Comparison of ENCODE assay signal across 17 mouse cellular contexts in the genomic region with DNA sequence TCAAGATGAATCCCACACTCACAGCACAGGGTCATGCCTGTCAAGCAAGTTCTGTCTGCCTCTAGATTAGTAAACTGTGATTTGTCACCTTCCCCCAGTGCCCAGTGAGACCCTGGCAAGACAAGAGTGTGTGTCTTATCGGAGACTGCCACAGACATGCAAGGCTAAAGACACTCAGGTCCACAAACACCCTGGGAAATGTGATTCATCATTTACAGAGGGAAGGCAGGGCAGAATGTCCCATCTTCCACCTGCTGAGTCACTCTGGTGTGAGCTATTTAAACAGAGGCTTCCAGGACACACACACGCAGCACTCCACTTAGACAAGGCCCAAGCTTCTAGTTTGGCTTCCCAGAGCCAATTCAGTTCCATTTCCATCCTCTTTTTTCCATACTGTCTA. TPM values are rescaled to one million over a fixed set of nuclear protein-coding genes. Genes with fewer than 3 reads are reported as not detected.
DNase-seq lines count a peak whose midpoint lies in the region; ATAC-seq and TF ChIP-seq lines count a peak whose summit lies in the region.
"Had no signal": no experiment of that assay in that cellular context is flagged by ENCODE, and none has a peak within 500 bp of the region (broad histone marks: within the 10 kb centered on the region; RNA-seq: fewer than 3 reads in every experiment).

No protein-coding gene starts in this region.

- peaks cover 42% of the 10 kb centered on the region for H3K4me1 ChIP-seq in megakaryocyte, embryonic 14.5 days
- H3K4me1 ChIP-seq in bone marrow macrophage, adult 2 months (ENCODE audit: control insufficient read depth, insufficient read depth, low read length) = peaks cover 53% of the 10 kb centered on the region
- H3K4me1 ChIP-seq in embryonic facial prominence, embryonic 10.5 days = peaks cover 9% of the 10 kb centered on the region
- H3K4me1 ChIP-seq: midbrain, embryonic 12.5 days had no signal

- H3K9me3 ChIP-seq in megakaryocyte, embryonic 14.5 days = no peaks in the 10 kb centered on the region
- H3K9me3 ChIP-seq in embryonic facial prominence, embryonic 10.5 days = no peaks in the 10 kb centered on the region
- H3K9me3 ChIP-seq: embryonic facial prominence, embryonic 13.5 days; intestine, embryonic 15.5 days; lung, embryonic 15.5 days; midbrain, embryonic 12.5 days had no signal

- no peaks in the 10 kb centered on the region for H3K36me3 ChIP-seq in megakaryocyte, embryonic 14.5 days (replicated peaks; ENCODE audit: low read length)
- no peaks in the 10 kb centered on the region for H3K36me3 ChIP-seq in embryonic facial prominence, embryonic 10.5 days (replicated peaks)
- H3K36me3 ChIP-seq: embryonic facial prominence, embryonic 13.5 days; intestine, embryonic 15.5 days; lung, embryonic 15.5 days; midbrain, embryonic 12.5 days had no signal

- peak overlapping the region; percentile 80 for H3K27ac ChIP-seq in gastrocnemius, adult 2 months
- 0 out of 2 replicates have a peak overlapping the region, but pooled peaks have one; percentile 26 for H3K27ac ChIP-seq in bone marrow macrophage, adult 2 months (ENCODE audit: insufficient read depth, low read depth, low read length)
- H3K27ac ChIP-seq in embryonic facial prominence, embryonic 10.5 days (replicated peaks) = no peak overlapping the region
- H3K27ac ChIP-seq: embryonic facial prominence, embryonic 13.5 days; intestine, embryonic 15.5 days; kidney, postnatal 0 days; lung, embryonic 15.5 days; midbrain, embryonic 12.5 days had no signal

- H3K4me3 ChIP-seq in gastrocnemius, adult 2 months = no peak overlapping the region
- peak overlapping the region; percentile 1 for H3K4me3 ChIP-seq in megakaryocyte, embryonic 14.5 days (replicated peaks)
- no peak overlapping the region for H3K4me3 ChIP-seq in bone marrow macrophage, adult 2 months (ENCODE audit: insufficient read depth, low read length)
- no peak overlapping the region for H3K4me3 ChIP-seq in embryonic facial prominence, embryonic 10.5 days
- H3K4me3 ChIP-seq: embryonic facial prominence, embryonic 13.5 days; intestine, embryonic 15.5 days; lung, embryonic 15.5 days; midbrain, embryonic 12.5 days had no signal

- no peak for TF ChIP-seq CTCF in gastrocnemius, adult 2 months (IDR thresholded peaks at IDR 0.05)
- TF ChIP-seq CTCF in bone marrow macrophage, adult 2 months (IDR thresholded peaks at IDR 0.05; ENCODE audit: low read depth, low read length) = no peak

- no peak for ATAC-seq in megakaryocyte, adult 5-6 weeks (ENCODE audit: poor library complexity, severe bottlenecking)
- ATAC-seq: activated CD4-positive, CD25-positive, alpha-beta regulatory T cell, adult 4 months; intestine, embryonic 15.5 days had no signal

- intact Hi-C loops in gastrocnemius, adult 2 months (cut with DNase I) = no loop called here
- intact Hi-C loops in gastrocnemius, postnatal 14 days (cut with DNase I; ENCODE audit: low total_unique reads) = no loop called here

- peak; percentile 26 for DNase-seq in gastrocnemius, adult 2 months
- no peak for DNase-seq in gastrocnemius, postnatal 14 days
- no peak for DNase-seq in urinary bladder, postnatal 14 days (ENCODE audit: low spot score)
- no peak for DNase-seq in ovary, adult 18-20 months (ENCODE audit: low spot score)
- DNase-seq in embryonic facial prominence, embryonic 10.5 days (ENCODE audit: low spot score) = no peak
- DNase-seq: cerebellum, postnatal 25 days; right cerebral cortex, postnatal 25 days; thymus, postnatal 14 days had no signal

- no peak for TF ChIP-seq POLR2A in bone marrow macrophage, adult 2 months (IDR thresholded peaks at IDR 0.05; ENCODE audit: borderline replicate concordance, low read depth, low read length)

- WGBS in embryonic facial prominence, embryonic 10.5 days = 90% methylated on average over 2 of the region's 2 CpGs

- peaks cover 17% of the 10 kb centered on the region for H3K27me3 ChIP-seq in megakaryocyte, embryonic 14.5 days (replicated peaks)
- H3K27me3 ChIP-seq in embryonic facial prominence, embryonic 10.5 days (replicated peaks; ENCODE audit: low read depth, poor library complexity, severe bottlenecking) = no peaks in the 10 kb centered on the region
- H3K27me3 ChIP-seq: embryonic facial prominence, embryonic 13.5 days; intestine, embryonic 15.5 days; lung, embryonic 15.5 days; midbrain, embryonic 12.5 days had no signal

RNA-seq across cellular contexts. Expression of a gene that starts 53.2 kb away (rescaled TPM):
- 100 to 1,000 TPM in 1 of 2 experiments, 10 to 100 TPM in 1; 21.1 to 141 TPM for total RNA-seq in gastrocnemius, adult 2 months (2021)
- 10 to 100 TPM; 35.2 to 62.4 TPM for total RNA-seq in gastrocnemius, postnatal 14 days (2021)
- 5.3 TPM in 1 of 2 replicates, not detected in the other for polyA plus RNA-seq in megakaryocyte, embryonic 14.5 days (2012; ENCODE audit: insufficient read depth, low replicate concordance)
- total RNA-seq in megakaryocyte, adult 5-6 weeks (2015) = 44.1 and 57.6 TPM in 2 replicates
- 70.0 and 72.3 TPM in 2 replicates for total RNA-seq in megakaryocyte, adult 5-6 weeks (2017)
- polyA plus RNA-seq in bone marrow macrophage, adult 2 months (2012; ENCODE audit: insufficient read depth, insufficient read length, missing spikeins) = 23.2 and 25.6 TPM in 2 replicates
- polyA plus RNA-seq in embryonic facial prominence, embryonic 10.5 days (2016; fragmentation: Nextera tagmentation; extraction: Ambion mirVana) = 52.2 and 56.2 TPM in 2 replicates
